Mouse (Mus musculus) spleen, postnatal 36 days (tissue): ENCODE measurements around the gene Hepacam.

Experiments used
- DNase-seq, 2 experiments: peaks; one replicate each; pipeline ENCODE4 v3.0.0; 2022; ENCODE audit warnings: low spot score in 2 of 2, mixed read lengths in 1 of 2

The Hepacam gene

DNA sequence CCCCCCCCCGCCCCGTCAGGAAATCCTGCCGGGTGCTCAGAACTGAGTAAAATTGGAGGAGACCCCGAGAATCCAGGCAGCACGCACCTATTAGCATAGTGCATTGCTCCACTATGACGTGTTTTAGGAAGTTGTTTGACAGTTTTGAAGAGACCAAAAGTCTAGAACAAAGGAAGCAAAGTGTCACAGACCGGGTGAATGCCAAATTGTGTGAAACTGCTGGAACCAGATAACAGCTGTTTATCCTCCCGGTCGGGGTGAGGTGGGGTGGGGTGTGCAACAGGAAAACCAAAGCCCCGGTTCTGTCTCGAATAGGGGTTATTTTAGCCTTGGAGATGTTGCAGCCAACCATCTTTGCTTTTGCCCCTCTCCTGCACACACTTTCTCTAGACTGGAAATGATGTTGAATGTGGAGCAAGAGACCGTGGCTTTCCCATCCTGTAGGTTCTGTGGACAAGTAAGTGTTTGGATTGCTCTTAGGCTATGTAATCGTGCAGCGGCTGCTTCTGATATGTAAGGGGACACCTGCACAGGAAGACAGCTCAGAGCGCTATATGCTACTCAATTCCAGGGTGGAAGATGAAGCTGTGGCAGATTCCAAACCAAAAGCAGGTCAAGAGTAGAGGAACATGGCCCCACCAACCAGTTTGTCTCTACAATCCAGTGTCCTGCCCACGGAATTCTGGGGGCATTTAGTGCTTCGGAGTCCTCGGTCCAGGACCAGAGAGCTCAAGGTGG is 66.8 kb downstream of the Hepacam start:
- DNase-seq = no peak

DNA sequence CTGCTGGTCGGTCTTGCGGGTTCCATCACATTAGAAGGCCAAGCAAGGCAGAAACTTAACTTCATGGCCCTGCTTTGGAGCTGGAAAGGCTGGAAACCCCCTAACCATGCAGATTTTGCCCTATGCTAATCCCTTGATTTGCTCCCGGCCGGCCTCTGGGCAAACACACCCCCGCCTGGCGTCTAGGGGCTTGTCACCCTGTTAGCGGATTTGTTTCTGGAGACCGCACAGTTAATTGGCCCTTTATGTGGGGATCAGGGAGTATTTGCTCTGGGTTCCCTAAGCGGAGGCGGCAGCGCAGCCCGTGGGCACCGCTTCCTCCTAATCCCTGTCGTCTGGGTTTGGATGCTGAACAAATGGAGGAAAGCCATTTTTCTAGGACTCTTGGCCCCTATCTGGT is 67.8 kb downstream of the Hepacam start:
- no peak for DNase-seq

DNA sequence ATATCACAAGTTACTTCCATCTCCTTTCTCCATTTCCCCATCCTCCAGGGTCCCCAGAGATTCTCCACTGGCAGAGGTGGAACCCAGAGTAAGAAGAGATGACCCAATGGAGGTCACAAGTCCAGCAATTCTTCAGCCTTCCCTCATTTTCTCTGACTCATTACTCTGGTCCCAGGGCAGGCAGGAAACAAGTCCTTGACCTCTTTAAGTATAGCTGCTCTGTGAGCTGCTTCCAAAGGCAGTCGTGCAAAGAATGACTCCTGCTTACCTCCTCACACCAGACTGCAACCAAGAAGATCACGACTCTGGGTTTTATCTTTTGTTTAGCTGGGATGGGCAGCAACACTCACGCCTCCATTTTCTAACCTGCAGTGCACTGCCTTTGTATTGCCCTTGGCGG is 68.5 kb downstream of the Hepacam start:
- DNase-seq = no peak
